Mouse (Mus musculus) ovary, postnatal 10 days (tissue): Measurements from ENCODE around the gene Tmem120b.

Experiments
- DNase-seq: peaks from one replicate; pipeline ENCODE4 v3.0.0; 2022; ENCODE audit warnings: low spot score

The Tmem120b gene

DNA sequence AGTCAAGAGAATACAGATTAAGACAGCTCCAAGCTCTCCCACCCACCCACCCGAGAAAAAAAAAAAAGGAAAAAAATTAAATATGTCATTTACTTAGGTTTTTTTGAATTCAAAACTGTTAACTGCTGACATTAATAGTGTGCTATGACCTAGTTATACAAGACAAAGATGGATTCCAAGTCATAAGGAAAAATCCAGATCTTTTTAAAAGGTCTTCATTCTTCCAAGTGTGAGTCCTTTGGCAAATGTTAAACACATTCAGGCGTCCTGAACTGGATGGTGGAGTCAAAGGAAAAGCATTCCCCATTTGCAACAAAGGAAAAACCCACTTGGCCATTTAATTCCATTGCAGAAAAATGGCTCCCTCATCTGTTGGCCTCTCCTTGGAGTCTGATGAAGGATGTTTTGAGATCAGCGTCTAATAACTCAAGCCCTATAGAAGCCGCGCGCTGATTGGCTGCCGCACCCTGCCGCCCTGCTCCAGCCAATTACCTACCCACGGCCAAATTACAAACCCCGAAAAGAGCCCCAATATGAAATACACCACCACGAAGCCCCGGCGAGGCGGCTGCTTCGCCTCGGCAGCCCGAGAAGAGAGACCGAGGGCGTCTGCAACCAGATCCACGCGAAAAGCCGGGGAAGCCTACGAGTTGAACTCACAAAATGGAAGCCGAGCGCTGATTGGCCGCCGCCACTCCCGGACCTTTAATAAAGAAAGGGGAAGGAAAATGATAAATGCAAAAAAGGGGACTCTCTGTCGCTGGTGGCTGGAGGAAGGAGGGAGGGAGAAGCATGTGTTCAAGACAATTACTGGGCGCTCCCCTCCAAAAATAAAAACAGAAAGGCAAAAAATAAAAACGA, 72.7 kb downstream of the Tmem120b start:
- DNase-seq = peak; percentile 87

DNA sequence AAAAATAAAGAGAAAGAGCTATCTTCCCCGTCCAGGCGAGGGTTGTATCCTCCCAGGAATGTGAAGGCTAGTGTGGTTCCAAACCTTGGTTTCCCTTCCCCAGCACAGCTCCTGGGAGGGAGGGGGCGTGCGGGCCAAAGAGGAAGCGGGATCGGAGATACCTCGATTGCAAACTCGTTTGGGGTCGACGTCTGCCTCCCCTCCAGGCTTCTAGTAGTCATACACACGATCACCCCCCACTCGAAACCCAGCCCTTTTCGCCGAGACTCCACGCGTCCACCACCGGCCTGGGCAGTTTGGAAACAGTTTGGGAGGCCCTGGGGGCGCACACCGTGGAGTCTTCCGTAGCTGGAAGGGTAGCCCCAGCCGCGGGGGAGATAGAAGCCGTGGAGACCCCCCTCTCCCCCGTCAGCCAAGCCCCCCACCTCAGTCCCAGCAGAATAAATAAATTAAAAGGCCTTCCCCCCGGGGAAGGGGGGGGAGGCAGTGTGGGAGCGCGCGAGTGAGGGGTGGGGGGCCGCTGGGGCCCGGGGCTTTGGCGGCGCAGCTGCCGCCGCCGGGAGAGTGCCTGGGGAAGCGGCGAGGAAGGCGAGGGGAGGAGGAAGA, 73.4 kb downstream of the Tmem120b start:
- DNase-seq = peak; percentile 44

DNA sequence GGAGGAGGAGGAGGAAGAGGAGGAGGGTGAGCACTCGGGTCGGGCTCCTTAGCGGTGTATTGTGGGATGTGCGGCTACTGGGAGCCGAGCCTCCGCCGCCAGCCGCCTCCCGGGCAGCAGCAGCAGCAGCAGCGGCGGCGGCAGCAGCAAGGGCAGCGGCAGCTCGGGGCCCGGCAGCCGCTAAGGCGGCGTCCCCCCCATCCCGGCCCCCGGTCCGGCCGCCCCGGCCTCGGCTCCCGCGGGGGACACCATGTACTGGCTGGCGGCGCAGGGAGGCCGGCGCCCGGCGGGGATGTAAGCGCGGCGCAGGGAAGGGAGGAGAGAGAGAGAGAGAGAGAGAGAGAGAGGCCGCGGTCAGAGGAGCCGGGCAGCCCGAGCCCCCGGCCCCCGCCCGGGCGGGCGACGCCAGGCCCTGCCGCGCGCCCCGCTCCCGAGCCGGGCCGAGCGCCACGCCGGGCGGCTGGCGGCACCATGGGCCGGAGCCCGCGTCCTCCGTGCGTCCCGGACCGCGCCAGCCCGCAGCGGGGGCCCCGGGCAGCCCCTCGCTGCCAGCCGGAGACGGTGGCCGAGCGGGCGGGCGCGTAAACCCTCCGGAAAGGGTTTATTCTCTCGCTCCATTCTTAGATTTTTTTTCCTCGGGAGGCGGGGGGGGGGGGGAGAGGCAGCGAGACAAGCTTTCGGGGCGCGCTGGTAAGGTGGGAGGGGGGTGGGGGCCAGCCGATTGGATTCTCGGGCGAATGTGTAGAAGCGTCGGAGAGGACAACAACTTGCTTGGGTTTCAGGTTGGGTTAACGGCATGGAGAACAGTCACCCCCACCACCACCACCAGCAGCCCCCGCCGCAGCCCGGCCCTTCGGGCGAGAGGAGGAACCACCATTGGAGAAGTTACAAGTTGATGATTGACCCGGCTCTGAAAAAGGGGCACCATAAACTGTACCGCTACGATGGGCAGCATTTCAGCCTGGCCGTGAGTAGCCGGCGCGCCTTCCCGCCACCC, 74.2 kb downstream of the Tmem120b start, which contains the start of gene Setd1b:
Gene Setd1b (plus strand): TSS at position 33 of the 997 bp plus-strand sequence.
- DNase-seq = peak; percentile 43

DNA sequence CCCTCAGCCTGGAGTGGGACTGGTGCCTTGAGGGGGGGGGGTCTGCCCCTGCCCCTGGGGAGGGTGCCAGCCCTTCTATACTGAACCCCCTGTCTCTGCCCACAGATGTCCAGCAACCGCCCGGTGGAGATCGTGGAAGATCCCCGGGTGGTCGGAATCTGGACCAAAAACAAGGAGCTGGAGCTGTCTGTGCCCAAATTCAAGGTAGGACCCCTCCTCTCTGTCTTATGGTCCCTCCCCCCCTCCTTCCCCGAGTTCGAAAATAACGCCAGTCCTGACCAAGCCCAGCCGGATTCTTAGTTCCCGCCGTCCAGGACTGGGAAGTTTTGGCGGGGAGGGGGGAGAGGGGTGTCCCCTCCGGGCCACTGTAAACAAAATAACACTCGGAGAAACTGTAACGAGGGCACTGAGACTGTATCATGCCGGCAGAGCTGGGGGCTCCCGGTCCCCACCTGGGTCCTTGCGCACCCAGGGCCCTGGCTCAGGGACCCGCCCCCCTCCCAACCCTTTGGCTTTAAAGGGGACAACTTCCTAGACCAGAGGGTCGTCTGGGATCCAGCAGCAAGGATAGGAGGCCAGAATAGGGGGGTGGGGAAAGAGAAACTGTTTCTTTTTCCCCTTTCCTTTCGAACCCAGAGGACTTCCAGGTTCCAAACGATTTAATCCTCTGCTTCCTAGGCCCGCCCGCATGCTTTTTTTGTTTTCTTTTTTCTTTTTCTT, 75.2 kb downstream of the Tmem120b start:
- DNase-seq = no peak

DNA sequence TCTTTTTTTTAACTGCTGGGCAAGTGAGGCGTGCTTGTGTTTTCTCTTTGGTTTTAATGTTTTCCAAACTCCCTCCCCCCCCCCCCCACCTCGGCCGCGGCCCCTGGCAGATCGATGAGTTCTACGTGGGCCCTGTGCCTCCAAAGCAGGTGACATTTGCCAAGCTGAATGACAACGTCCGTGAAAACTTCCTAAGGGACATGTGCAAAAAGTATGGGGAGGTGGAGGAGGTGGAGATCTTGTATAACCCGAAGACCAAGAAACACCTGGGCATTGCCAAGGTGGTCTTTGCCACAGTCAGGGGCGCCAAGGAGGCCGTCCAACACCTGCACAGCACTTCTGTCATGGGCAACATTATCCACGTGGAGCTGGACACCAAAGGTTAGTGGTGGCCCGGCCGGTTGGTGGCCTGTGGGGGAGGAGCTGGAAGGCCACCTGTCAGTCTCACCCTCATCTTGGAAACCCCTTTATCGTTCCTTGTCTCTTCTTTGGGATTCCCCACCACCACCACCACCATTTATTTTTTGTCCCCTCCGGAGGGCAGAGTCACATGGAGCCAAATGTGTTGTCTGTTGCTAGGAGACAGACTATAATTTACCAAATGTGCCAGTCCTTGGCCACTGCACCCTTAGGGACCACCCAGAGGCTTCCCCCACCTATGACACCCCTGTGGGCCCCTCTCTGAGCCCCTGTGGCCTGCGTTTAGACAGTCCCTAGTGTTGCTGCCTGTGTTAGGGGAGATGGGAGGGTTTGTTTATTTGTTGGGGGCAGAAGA, 75.9 kb downstream of the Tmem120b start:
- DNase-seq = no peak

DNA sequence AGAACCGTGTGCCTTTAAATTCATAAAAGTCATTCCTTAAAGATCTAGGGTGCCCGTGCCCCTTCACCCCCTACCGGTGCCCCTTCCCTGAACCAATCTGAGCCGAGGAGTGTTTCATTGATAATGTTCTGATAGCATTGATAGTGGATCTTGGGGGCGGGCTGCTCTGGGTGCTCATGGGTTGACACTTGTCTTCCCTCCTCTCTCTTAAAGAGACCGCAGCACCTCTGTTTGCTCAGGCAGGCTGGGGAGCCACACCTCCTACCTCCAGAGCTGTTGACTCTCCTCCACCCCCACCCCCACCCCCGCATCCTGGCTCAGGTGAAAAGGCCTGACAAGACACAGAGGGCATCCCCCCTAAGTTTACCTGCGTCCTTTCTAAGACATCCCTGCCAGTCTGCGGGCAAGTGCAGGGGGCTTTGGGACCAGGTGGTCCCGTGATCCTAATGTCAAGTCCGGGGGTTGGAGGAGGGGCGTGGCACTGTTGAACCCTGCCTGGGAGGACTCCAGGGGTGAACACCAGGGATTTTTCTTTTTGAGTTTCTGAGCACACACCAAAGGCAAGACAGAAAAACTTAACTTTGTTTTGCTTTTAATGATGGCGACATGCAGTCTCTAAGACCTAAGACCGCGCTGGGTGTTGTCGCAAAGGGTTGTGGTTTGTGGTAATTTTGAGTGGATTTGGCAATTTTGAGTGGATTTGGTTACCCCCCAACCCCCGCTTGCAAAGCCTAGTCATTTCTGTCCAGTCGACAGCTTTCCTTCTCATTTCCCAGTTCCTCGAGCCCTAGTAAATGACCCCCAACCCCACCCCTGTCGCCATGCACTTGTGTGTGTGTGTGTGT, 76.8 kb downstream of the Tmem120b start:
- no peak for DNase-seq

DNA sequence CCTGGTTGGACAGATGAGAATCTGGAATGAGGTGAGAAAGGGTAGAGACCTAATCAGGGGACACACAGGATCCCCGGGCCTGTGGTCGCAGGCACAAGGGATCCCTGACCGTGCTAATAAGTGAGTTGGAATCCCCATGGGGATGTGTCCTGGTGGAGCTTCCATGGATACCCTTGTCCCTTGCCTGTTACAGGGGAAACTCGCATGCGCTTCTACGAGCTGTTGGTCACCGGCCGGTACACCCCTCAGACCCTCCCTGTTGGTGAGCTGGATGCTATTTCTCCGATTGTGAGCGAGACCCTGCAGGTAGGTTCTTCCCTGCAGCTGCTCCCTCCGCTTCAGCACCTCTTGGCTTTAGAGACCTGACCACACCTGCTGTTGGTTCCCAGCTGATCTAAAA, 78.1 kb downstream of the Tmem120b start:
- DNase-seq = no peak

DNA sequence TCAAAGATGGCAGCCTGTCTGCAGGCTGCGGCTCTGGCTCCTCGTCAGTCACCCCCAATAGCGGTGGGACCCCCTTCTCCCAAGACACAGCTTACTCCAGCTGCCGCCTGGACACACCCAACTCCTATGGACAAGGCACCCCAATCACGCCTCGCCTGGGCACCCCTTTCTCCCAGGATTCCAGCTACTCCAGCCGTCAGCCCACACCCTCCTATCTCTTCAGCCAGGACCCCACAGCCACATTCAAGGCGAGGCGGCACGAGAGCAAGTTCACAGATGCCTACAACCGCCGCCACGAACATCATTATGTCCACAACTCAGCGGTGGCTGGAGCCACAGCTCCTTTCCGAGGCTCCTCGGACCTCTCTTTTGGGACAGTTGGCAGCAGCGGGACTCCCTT, 79.4 kb downstream of the Tmem120b start:
- DNase-seq = no peak

DNA sequence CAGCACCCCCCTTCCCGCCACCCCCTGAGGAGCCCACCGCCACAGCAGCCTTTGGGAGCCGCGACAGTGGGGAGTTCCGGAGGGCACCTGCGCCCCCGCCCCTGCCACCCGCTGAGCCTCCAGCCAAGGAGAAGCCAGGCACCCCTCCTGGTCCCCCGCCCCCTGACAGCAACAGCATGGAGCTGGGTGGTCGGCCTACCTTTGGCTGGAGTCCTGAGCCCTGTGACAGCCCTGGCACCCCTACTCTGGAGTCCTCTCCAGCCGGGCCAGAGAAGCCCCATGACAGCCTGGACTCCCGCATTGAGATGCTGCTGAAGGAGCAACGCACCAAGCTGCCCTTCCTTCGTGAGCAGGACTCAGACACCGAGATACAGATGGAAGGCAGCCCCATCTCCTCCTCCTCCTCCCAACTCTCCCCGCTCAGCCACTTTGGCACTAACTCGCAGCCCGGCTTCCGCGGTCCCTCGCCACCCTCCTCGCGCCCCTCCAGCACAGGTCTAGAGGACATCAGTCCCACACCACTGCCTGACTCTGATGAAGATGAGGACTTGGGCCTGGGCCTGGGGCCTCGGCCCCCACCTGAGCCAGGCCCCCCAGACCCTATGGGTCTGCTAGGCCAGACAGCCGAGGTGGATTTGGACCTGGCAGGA, 80.0 kb downstream of the Tmem120b start:
- DNase-seq = no peak

DNA sequence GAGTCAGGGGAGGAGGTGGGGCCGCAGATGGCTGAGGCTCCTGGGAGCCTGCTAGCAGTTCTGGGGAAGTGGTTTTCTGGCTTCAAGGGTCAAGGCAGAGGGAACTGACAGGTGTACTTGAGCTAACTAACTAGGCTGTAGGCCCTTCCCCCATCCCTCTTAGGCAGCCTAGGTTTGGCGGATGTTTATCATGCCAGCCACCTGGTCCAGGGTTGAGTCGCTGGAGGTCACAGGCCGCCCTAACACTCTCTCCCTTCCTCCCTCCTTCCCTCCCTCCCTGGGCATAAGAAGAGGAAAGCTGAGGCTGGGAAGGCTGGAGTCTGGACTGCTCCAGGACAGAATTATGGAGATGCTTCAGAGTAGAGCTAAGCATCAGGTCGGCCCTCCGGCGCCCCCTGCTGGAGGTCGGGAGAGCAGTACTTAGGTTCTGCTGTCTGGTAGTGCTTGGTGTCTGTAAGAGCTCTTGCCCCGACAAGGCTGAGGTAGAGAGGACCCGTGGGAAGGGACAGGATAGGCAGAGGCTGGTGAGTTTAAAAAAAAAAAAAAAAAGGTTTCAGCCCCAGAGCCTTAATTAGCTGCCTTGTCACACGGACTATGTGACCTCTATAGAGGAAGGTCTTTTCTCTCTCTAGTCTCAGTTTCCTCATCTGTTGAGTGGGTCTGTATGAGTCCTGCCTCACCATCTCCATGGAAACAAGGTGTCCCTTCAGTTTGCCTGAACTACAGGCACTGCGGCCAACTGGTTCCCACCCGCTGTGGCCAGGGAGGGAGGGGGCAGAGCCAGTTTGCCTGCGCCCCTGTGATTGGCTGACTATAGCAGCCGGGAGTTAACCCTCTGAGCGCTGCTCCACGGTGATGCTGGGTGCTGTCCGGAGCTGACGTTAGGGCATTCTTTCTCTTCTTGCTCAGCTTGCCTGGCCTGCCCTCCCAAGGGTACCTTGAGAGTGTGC, 81.5 kb downstream of the Tmem120b start:
- peak; percentile 83 for DNase-seq

DNA sequence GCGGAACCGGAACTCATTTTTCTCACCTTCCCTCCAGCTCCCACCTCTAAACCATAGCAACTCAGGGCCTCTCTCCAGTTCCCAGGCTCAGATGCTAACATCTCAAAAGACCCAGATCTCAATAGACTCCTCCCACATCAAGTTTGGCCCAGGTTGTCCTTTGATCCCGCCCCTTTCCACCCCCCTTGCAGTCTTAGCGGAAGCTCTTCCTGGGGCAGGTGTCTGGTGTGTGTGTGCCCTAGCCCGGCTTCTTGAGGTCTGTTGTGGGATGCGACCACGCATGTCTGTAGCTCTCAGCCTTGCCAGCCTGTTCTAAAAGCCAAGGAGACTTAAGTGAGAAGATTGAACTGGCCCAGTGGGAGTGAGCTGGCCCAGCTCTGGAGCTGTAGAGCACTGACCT, 82.4 kb downstream of the Tmem120b start:
- DNase-seq = no peak

DNA sequence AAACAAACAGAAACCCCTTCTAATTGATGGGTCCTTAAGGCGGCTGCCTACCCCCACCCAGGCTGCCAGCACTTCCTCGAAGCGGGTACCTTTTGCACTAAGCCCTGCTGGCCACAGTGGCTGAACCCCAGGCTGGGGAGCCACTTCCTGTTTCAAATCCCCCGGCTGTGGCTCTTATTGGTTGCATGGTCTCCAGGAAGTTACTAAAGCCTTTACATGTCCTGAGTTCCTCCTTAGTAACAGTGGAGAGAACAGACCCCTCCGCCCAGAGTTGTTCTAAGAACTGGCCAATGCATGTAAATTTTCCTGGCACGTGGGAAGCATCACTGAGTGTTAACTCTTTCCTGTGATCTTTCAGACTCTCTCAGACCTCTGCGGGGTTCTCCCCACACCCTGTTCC, 82.9 kb downstream of the Tmem120b start:
- DNase-seq = no peak

DNA sequence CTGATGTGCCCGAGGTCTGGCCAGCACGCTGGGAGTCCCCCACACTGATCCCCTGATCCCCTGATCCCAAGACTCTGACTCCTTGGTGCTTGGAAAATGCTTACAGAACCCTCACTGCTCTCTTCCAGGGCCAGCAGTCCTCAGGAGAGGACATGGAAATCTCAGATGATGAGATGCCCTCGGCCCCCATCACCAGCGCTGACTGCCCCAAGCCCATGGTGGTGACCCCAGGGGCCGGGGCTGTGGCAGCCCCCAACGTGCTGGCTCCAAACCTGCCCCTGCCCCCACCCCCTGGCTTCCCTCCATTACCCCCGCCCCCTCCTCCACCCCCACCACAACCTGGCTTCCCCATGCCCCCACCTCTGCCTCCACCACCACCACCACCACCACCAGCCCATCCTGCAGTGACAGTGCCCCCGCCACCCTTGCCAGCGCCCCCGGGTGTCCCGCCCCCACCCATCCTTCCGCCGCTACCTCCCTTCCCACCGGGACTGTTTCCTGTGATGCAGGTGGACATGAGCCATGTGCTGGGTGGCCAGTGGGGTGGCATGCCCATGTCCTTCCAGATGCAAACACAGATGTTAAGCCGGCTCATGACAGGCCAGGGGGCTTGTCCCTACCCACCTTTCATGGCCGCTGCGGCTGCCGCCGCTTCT, 83.6 kb downstream of the Tmem120b start:
- no peak for DNase-seq

DNA sequence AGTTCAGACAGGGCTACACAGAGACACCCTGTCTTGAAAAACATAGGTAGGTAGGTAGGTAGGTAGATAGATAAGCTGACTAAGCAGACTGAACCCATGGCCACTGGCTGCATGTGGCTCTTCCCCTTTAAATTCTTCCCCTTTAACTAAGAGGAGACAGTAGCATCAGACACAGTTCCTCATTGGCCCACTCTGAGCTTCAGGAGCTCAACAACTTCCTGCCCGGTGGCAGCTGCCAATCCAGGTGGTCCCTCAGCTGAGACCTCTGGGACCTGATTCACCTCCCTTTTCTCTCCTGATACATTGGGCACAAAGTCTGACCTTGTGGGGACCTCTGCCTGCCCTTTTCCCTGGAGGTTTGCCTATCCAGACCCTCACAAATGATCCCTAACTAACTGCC, 84.7 kb downstream of the Tmem120b start:
- DNase-seq = no peak

DNA sequence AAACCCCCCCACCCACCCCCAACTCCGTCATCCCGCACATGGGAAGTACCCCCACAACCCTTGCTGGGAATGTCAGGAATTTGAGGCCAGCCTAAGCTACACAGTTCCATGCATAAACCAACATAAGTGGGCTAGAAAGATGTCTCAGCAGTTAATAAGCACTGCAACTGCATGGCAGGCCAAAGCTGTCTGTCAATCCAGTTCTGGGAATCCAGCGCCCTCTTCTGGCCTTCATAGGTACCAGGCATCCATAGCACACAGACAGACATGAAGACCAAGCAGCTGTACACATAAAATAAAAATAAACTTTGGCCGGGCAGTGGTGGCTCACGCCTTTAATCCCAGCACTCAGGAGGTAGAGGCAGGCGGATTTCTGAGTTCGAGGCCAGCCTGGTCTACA, 87.2 kb downstream of the Tmem120b start:
- no peak for DNase-seq

DNA sequence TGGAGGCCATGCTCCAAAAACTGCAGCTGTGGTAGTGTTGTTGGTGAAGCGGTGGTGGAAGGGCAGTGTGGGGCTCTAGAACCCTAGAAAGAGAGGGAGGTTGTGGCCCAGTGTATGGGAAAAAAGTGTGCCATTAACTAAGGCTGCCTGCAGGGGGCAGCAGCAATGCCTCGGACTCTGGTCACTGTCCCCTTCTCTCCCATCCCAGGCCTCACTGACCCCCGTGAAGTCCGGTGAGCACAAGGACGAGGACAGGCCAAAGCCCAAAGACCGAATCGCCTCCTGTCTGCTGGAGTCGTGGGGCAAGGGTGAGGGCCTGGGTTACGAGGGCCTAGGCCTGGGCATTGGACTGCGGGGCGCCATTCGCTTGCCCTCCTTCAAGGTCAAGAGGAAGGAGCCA, 88.5 kb downstream of the Tmem120b start:
- no peak for DNase-seq

DNA sequence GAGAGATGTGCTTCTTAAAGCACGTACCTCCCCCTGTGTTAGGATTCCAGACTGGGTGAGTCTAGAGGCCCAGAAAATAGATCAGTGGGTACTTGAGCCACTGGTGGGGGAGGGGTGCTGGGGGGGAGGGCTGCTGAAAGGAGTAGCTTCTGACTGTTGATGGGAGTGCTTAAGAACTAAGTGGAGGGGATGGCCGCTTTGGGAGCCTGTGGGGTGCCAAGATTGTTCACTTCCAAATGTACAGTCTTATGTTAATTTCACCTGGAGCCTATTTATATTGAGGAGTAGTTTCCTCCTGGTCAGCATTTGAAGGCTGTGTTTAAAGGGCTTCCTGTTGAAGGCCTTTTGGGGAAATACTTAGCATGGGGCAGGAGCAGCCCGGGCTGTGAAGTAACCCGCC, 89.8 kb downstream of the Tmem120b start:
- DNase-seq = no peak

DNA sequence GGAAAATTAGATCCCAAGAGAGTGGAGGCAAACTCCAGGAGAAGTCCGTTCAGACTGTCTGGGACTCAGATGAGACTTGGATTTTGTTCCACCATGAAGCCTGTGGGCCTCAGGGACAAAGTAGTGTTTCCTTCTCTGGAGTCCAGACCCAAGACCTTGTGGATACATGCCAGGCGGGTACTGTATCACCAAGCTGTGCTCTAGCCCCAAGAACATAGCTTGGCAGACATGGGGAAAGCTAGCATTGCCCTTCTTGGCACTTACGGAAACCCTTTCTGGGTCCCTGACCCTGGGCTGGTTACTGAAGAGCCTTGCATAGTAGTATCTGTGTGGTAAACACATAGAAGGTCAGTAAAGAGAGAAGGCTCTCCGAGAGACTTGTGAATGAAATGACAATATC, 91.2 kb downstream of the Tmem120b start:
- DNase-seq = no peak
